Mouse (Mus musculus) retina, postnatal 1 day (tissue): ENCODE data around the gene Map4k4.

ENCODE experiments used
- DNase-seq: peaks from one replicate; pipeline ENCODE4 v3.0.0-alpha.2; 2012

Gene Map4k4

GRCm38 (mm10) chr1:40052156-40052555, 151.4 kb downstream of the Map4k4 start:
- no peak for DNase-seq

DNA sequence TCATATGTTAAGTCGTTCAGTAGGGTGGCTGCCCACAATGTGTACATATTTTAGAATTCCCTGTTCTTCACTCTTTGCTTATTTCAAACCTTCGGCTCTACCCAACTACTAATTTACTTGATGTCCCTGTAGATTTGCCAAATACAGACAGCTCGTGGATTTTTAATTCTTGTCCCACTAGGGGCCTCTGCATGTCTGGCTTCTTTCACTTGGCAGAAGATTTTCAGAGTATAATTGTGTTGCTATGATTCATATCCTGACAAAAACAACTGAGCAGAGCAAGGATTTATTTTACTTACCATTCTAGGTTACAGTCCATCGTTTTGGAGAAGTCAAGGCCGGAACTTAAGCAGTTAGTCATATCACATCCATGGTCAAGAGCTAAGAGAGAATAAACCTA, 152.4 kb downstream of the Map4k4 start:
- DNase-seq = no peak

DNA sequence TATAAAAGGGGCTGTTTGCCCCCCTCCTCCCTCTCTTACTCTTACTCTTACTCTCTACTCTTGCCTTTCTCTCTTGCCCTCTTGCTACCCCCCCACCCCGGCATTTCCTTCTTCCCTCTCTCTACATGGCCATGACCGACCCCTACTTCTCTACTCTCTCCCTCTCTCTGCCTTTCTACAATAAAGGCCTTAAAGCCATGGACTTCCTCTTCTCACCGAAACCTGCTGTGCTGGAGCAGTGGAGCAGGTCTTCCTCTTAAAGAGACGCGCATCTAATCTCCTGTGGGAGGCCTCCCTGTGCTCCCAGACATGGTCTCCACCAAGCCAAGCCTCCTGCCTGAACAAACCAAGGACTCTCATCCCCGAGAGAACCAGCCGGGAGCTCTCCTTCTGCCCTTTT, 154.3 kb downstream of the Map4k4 start:
- no peak for DNase-seq

GRCm38 (mm10) chr1:40055963-40056362, 155.2 kb downstream of the Map4k4 start:
- DNase-seq = no peak

DNA sequence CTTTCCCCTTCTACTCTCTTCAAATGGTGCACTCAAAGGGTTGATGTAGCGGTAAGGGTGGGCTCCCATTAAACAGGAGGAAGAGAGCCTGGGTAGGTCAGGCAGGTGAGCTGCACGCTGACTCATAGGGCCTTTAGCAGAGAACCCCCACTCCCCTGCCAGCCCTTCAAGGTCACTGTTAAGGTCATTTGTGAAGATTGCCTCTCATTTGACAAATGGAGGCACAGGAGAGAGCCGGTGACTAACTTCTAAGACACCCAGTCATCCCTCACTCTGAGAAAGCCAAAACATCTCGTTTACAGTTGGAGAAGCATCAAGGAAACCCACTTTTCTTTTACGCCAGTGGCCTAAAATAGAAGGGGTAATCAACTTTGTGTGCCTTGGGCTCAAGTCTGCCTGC, 156.6 kb downstream of the Map4k4 start:
- no peak for DNase-seq

- DNase-seq = no peak
Measured at GRCm38 (mm10) chr1:40058013-40058412, 157.3 kb downstream of the Map4k4 start.

- DNase-seq = no peak
Measured at GRCm38 (mm10) chr1:40059122-40059774, 158.5 kb downstream of the Map4k4 start.

DNA sequence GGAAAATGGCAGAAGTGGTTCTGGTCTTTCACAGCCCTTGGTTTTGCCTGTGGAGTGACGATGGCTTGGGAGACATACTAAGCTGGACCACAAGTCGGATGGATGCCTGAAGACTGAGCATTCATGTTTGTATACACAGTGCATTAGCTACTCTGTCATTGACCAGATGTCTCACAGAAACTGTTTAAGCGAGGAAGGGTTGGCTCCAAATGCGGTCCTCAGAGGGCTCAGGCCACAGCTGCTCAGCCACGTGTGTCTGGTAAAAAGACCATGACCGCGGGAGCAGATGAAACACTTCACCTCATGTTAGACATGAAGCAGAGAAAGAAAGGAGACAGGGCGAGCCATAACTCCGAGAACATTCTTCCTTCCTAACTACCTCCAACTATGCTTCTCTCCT, 160.6 kb downstream of the Map4k4 start:
- no peak for DNase-seq

GRCm38 (mm10) chr1:40063409-40063808, 162.7 kb downstream of the Map4k4 start:
- DNase-seq = no peak

GRCm38 (mm10) chr1:40064508-40064907, 163.8 kb downstream of the Map4k4 start:
- no peak for DNase-seq

DNA sequence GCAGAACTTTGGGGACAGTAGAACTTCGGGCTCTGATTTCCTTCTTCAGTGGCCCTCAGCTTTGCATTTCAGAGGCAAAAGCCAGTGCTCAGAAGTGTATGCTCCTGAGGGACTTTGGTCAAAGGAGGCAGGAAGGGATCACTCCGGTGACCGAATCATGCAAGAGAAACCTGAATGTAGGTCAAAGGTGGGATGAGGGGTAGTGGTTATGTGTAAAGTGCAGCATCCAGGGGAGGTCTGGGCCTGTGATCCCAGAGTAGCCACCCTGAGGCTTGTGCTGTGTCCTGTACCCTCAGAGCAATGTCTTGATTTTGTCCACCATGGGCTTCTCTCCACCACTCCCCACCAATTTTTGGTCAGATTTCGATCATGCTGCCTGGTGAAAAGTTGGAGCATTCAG, 171.8 kb downstream of the Map4k4 start:
- no peak for DNase-seq

- DNase-seq = no peak
Measured at GRCm38 (mm10) chr1:40073779-40074178, 173.1 kb downstream of the Map4k4 start, which contains the start of gene Il1r2. TSS of gene Il1r2 (plus strand) at chr1:40074079.
